Mouse (Mus musculus) embryonic stem cell, embryonic (primary cell): ENCODE measurements around the gene Ppp1r3g.

Experiments
- CTCF ChIA-PET, 4 experiments: fragments of 300-600 bp in 2 of 4; fragments of 350-600 bp in 2 of 4; sonication (Branson Sonifier 250); formaldehyde crosslinking; loops; one replicate each; lab custom pipeline; 2022; ENCODE audit warnings: inconsistent platforms in 2 of 4; lab: Charles Lee
- POLR2A ChIA-PET, 4 experiments: fragments of 300-600 bp in 2 of 4; fragments of 350-600 bp in 2 of 4; sonication (Branson Sonifier 250); formaldehyde crosslinking; loops; one replicate each; lab custom pipeline; 2022; ENCODE audit warnings: antibody characterized with exemption in 4 of 4, inconsistent platforms in 1 of 4; lab: Charles Lee

Gene Ppp1r3g

GRCm38 (mm10) chr13:35958539-35958938, at the start of gene Ppp1r3g:
Gene Ppp1r3g, plus strand, starts transcription at chr13:35958839.
- ChIA-PET POLR2A (no interaction called here), CTCF (no interaction called here)

- CTCF ChIA-PET, result no interaction called here
- POLR2A ChIA-PET, result no interaction called here
Observed at GRCm38 (mm10) chr13:35911476-35911875, 47.2 kb upstream of the Ppp1r3g start.

GRCm38 (mm10) chr13:35937991-35938390, 20.6 kb upstream of the Ppp1r3g start:
- ChIA-PET CTCF (interaction anchor here in 2 of 4 experiments (1.0 to 2.6 kb wide), 2 partner anchors 9 to 10 kb away, joined by 3 to 9 read pairs; no protein-coding TSS in a partner anchor), POLR2A (no interaction called here)

- POLR2A ChIA-PET, result interaction anchor here in 2 of 4 experiments (0.6 to 0.8 kb wide), 2 partner anchors 9 to 300 kb away, joined by 3 read pairs; no protein-coding TSS in a partner anchor
- CTCF ChIA-PET, result interaction anchor here in 2 of 4 experiments (0.8 to 2.6 kb wide), 4 partner anchors 7 to 674 kb away, joined by 3 to 9 read pairs (median 4); no protein-coding TSS in a partner anchor
Observed at GRCm38 (mm10) chr13:35939871-35940665, 18.6 kb upstream of the Ppp1r3g start.

GRCm38 (mm10) chr13:35940934-35941333, 17.7 kb upstream of the Ppp1r3g start:
- ChIA-PET POLR2A (interaction anchor here in 1 of 4 experiments (0.8 to 1.3 kb wide), 2 partner anchors 36 to 301 kb away, joined by 3 to 4 read pairs; no protein-coding TSS in a partner anchor), CTCF (interaction anchor here in 2 of 4 experiments (0.6 to 1.0 kb wide), 3 partner anchors 54 to 1199 kb away, joined by 3 to 5 read pairs (median 4); no protein-coding TSS in a partner anchor)

GRCm38 (mm10) chr13:35946659-35947353, 11.8 kb upstream of the Ppp1r3g start:
- ChIA-PET CTCF (interaction anchor here (0.5 to 2.5 kb wide), 31 partner anchors 8 to 1754 kb away, joined by 3 to 15 read pairs (median 3); no protein-coding TSS in a partner anchor), POLR2A (interaction anchor here in 2 of 4 experiments (0.6 to 2.5 kb wide), 7 partner anchors 9 to 189 kb away, joined by 3 to 8 read pairs (median 3); no protein-coding TSS in a partner anchor)

- CTCF ChIA-PET, result interaction anchor here (0.5 to 2.5 kb wide), 41 partner anchors 8 to 1211 kb away, joined by 3 to 15 read pairs (median 4); no protein-coding TSS in a partner anchor
- POLR2A ChIA-PET, result interaction anchor here in 3 of 4 experiments (0.5 to 2.5 kb wide), 7 partner anchors 9 to 470 kb away, joined by 3 to 8 read pairs (median 3); no protein-coding TSS in a partner anchor
Observed at GRCm38 (mm10) chr13:35947354-35948000, 11.2 kb upstream of the Ppp1r3g start.

- POLR2A ChIA-PET, result no interaction called here
Observed at GRCm38 (mm10) chr13:35949814-35950455, 8.7 kb upstream of the Ppp1r3g start.

GRCm38 (mm10) chr13:35959391-35960067, 890 bp downstream of the Ppp1r3g start:
- POLR2A ChIA-PET, result no interaction called here

More at GRCm38 (mm10) chr13:35949814-35950455, 8.7 kb upstream of the Ppp1r3g start:
- CTCF ChIA-PET, result interaction anchor here in 1 of 4 experiments (0.6 kb wide), 1 partner anchor 1040 kb away, joined by 3 read pairs; no protein-coding TSS in a partner anchor

GRCm38 (mm10) chr13:35963583-35963982, 4.9 kb downstream of the Ppp1r3g start:
- ChIA-PET CTCF (interaction anchor here in 3 of 4 experiments (0.6 to 0.7 kb wide), 3 partner anchors 18 to 71 kb away, joined by 3 to 5 read pairs (median 3); no protein-coding TSS in a partner anchor), POLR2A (interaction anchor here in 1 of 4 experiments (0.6 to 1.5 kb wide), 2 partner anchors 12 to 695 kb away, joined by 3 to 4 read pairs; no protein-coding TSS in a partner anchor)

More at GRCm38 (mm10) chr13:35959391-35960067, 890 bp downstream of the Ppp1r3g start:
- CTCF ChIA-PET, result interaction anchor here in 2 of 4 experiments (0.6 to 1.5 kb wide), 2 partner anchors 12 kb away, joined by 3 to 5 read pairs; no protein-coding TSS in a partner anchor

- CTCF ChIA-PET, result interaction anchor here in 3 of 4 experiments (1.2 to 2.6 kb wide), 6 partner anchors 20 to 848 kb away, joined by 3 to 15 read pairs (median 4); no protein-coding TSS in a partner anchor
- POLR2A ChIA-PET, result interaction anchor here in 3 of 4 experiments (0.8 to 2.4 kb wide), 20 partner anchors 9 to 767 kb away, joined by 3 to 9 read pairs (median 5); partner anchors contain the start of genes Fars2 (in 1 of the 3), Lyrm4 (in 1 of the 3), Nrn1 (in 1 of the 3) and Rpp40 (in 1 of the 3)
Observed at GRCm38 (mm10) chr13:35967690-35968089, 9.1 kb downstream of the Ppp1r3g start.

- ChIA-PET POLR2A (interaction anchor here in 3 of 4 experiments (0.6 to 2.4 kb wide), 32 partner anchors 8 to 1094 kb away, joined by 3 to 9 read pairs (median 4); partner anchors contain the start of genes Fars2 (in 2 of the 3), Lyrm4 (in 2 of the 3), Nrn1 (in 1 of the 3) and Rpp40 (in 1 of the 3)), CTCF (interaction anchor here in 3 of 4 experiments (0.6 to 2.6 kb wide), 9 partner anchors 20 to 848 kb away, joined by 3 to 15 read pairs (median 4); no protein-coding TSS in a partner anchor)
Observed at GRCm38 (mm10) chr13:35968131-35968718, 9.6 kb downstream of the Ppp1r3g start.

- CTCF ChIA-PET, result interaction anchor here in 3 of 4 experiments (0.6 to 2.6 kb wide), 10 partner anchors 21 to 1465 kb away, joined by 3 to 15 read pairs (median 4); no protein-coding TSS in a partner anchor
- POLR2A ChIA-PET, result interaction anchor here in 3 of 4 experiments (0.6 to 2.4 kb wide), 31 partner anchors 7 to 1095 kb away, joined by 3 to 9 read pairs (median 4); partner anchors contain the start of genes Fars2 (in 2 of the 3), Lyrm4 (in 2 of the 3), Nrn1 (in 1 of the 3) and Rpp40 (in 1 of the 3)
Observed at GRCm38 (mm10) chr13:35968719-35969430, 10.2 kb downstream of the Ppp1r3g start.

- POLR2A ChIA-PET, result interaction anchor here in 3 of 4 experiments (0.5 to 2.4 kb wide), 11 partner anchors 8 to 1129 kb away, joined by 3 to 8 read pairs (median 3); partner anchors contain the start of genes Fars2 (in 1 of the 3), Lyrm4 (in 1 of the 3) and Rpp40 (in 1 of the 3)
- CTCF ChIA-PET, result interaction anchor here in 3 of 4 experiments (0.9 to 2.6 kb wide), 5 partner anchors 22 to 1465 kb away, joined by 3 to 15 read pairs (median 4); no protein-coding TSS in a partner anchor
Observed at GRCm38 (mm10) chr13:35969431-35969721, 10.7 kb downstream of the Ppp1r3g start.

GRCm38 (mm10) chr13:35969829-35970228, 11.2 kb downstream of the Ppp1r3g start:
- POLR2A ChIA-PET, result interaction anchor here in 3 of 4 experiments (0.5 to 2.4 kb wide), 7 partner anchors 8 to 1129 kb away, joined by 3 to 7 read pairs (median 3); partner anchors contain the start of gene Rpp40 (in 1 of the 3)
- CTCF ChIA-PET, result interaction anchor here in 2 of 4 experiments (0.9 to 2.6 kb wide), 4 partner anchors 22 to 1464 kb away, joined by 3 to 15 read pairs (median 4); no protein-coding TSS in a partner anchor
